Mouse (Mus musculus): ENCODE results near the gene Tbc1d13. TPM values are rescaled to one million over a fixed set of nuclear protein-coding genes. Genes with fewer than 3 reads are reported as not detected.

The Tbc1d13 gene
- 42.2 TPM for polyA plus RNA-seq (2015; fragmentation: Illumina TruSeq; extraction: RNeasy Lipid Tissue Mini Kit (QIAGEN cat#74804); ENCODE audit: insufficient read depth, low replicate concordance)

GRCm38 (mm10) chr2:30133613-30134377 is at the start of gene Tbc1d13:
TSS of gene Tbc1d13 (plus strand) at chr2:30133746.

DNA sequence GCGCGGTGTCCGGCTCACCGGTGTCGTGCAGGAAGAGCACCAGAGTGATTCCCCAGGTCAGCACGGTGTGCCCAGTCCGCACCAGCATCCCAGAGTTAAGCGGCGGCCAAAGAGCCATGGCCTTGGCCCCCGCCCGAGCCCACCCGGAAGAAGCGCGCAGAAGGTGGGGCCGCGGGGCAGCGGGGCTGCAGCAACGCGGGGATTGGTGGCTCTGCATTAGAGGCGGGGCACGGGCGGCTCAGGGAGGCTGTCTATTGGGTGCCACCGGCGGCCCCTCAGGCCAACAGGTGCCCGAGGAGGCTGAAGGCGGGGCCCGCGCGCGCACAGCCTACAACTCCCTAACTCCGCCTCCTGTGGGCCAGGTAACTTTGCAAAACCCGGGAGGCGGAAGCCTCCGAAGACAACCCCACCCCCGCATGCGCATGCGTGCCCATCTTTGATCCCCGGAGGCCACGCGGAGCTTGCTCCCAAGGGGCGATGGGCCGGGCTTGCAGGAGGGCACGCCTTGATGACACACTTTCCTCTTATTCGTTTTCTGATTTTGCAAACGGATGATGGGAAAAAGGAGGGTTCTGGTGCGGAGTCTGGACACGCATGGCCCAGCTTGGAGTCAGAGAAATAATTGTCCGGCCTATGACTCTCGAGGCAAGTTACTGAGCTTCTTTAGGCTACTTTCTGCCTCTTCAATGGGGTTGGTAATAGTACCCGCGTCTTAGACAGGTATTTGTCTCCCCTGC is 39.9 kb upstream of the Tbc1d13 start, which contains the start of gene Zdhhc12:
Zdhhc12 (minus strand) TSS at position 178 of the 737 bp plus-strand sequence.

DNA sequence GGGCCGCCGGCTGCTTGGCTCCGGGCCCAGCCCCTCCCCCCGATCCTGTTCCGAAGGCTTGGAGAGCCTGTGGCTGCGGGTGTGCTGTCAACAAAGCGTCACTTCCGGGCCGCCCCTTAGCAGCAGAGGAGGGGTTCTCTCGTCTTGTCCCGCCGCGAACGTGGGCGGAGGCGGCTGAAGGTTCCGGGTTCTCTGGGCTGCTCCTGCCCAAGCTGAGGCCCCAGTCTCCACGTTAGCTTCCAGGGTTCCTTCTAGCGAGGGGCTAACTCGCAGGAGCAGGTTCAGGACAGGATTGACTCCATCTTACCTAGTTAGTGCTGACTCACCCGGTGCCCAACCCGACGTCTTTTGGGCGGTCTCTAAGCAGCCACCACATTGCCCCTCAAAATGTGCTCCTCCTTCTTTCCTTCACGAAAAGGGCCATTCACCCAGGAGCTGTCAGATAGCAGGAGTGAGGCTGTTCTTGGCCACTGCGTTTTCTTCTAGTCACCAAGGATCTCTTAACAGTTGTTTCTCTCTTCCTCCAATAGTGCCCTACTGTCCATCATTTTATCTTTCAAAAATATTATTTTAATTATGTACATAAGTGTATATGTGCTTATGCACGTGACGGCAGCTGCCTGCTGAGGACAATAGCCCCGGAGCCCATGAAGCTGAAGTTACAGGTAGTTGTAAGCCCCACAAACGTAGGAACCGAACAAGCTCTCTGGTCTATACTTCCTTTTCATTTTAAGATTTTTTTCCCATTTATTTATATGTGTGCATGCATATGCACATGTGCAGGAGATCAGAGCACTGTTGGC is 8.9 kb upstream of the Tbc1d13 start, which contains the start of gene Zer1:
Zer1 (minus strand) TSS at position 114 of the 803 bp plus-strand sequence.

GRCm38 (mm10) chr2:30171371-30171996 is 37.9 kb downstream of the Tbc1d13 start, which contains the start of gene Endog:
TSS of gene Endog (plus strand) at chr2:30171493.

DNA sequence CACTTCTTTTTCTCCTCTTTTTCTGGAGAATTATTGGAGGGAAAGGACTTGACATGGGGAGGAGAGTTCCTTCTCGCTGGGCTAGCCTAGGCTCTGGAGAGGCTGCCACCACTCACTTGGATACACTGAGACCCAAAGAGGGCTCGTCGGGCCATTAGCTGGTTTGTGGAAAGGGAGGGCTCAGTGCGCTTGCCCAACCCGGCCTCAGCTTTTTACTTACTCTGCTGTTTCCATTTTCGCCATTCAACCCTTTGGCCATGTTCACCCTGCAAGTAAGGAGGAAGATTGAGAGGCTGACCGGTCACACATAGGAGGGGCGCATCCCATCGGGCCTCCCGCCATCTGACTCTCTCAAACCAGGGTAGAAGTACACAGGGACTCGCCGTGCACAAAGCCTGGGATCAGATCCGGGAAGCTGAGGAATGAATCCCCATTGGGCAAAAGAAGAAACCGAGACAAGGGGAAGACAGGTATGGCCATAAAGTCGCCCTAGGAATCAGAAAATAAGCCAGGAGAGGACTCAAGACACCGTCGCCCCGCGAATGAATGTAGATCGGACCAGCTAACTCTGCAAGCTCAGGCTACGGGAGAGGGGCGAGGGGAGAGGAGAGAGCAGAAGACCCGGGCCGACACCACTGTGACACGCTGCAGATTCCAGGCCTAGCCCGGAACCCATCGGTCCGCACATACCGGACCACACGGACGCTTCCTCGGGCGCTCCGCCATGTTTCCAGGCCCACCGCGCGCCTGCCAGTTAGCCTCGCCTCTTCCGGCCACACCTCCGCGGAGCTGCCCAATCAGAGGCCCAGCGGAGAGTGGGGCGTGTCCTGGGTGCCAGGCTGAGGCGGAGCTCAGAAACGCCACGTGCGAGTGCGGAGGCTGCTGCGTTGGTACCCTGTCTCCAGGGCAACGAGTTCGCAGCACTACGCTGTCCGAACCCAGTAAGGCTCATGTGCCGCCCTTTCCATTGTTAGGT is 44.4 kb downstream of the Tbc1d13 start, which contains the start of gene Spout1:
Spout1 (minus strand) TSS at position 760 of the 976 bp plus-strand sequence.

Other genes starting within 250 kb of the Tbc1d13 start
- 49.3 TPM for gene Odf2, start 244.5 kb upstream of the Tbc1d13 start, polyA plus RNA-seq (2015; fragmentation: Illumina TruSeq; extraction: RNeasy Lipid Tissue Mini Kit (QIAGEN cat#74804); ENCODE audit: insufficient read depth, low replicate concordance)
- 47.2 TPM for gene Gle1, start 198.3 kb upstream of the Tbc1d13 start, polyA plus RNA-seq (2015; fragmentation: Illumina TruSeq; extraction: RNeasy Lipid Tissue Mini Kit (QIAGEN cat#74804); ENCODE audit: insufficient read depth, low replicate concordance)
- 111 TPM for gene Sptan1, start 168.2 kb upstream of the Tbc1d13 start, polyA plus RNA-seq (2015; fragmentation: Illumina TruSeq; extraction: RNeasy Lipid Tissue Mini Kit (QIAGEN cat#74804); ENCODE audit: insufficient read depth, low replicate concordance)
- 0.88 TPM for gene Wdr34, start 84.9 kb upstream of the Tbc1d13 start, polyA plus RNA-seq (2015; fragmentation: Illumina TruSeq; extraction: RNeasy Lipid Tissue Mini Kit (QIAGEN cat#74804); ENCODE audit: insufficient read depth, low replicate concordance)
- 534 TPM for gene Set, start 76.4 kb upstream of the Tbc1d13 start, polyA plus RNA-seq (2015; fragmentation: Illumina TruSeq; extraction: RNeasy Lipid Tissue Mini Kit (QIAGEN cat#74804); ENCODE audit: insufficient read depth, low replicate concordance)
- 1.2 TPM for gene Pkn3, start 56.1 kb upstream of the Tbc1d13 start, polyA plus RNA-seq (2015; fragmentation: Illumina TruSeq; extraction: RNeasy Lipid Tissue Mini Kit (QIAGEN cat#74804); ENCODE audit: insufficient read depth, low replicate concordance)
- 4.9 TPM for gene Zdhhc12, start 40.1 kb upstream of the Tbc1d13 start, polyA plus RNA-seq (2015; fragmentation: Illumina TruSeq; extraction: RNeasy Lipid Tissue Mini Kit (QIAGEN cat#74804); ENCODE audit: insufficient read depth, low replicate concordance)
- gene Zer1, start 9.2 kb upstream of the Tbc1d13 start, polyA plus RNA-seq (2015; fragmentation: Illumina TruSeq; extraction: RNeasy Lipid Tissue Mini Kit (QIAGEN cat#74804); ENCODE audit: insufficient read depth, low replicate concordance), result 30.0 TPM
- gene Endog, start 37.7 kb downstream of the Tbc1d13 start, polyA plus RNA-seq (2015; fragmentation: Illumina TruSeq; extraction: RNeasy Lipid Tissue Mini Kit (QIAGEN cat#74804); ENCODE audit: insufficient read depth, low replicate concordance), result 1.2 TPM
- 8.9 TPM for gene Spout1, start 44.7 kb downstream of the Tbc1d13 start, polyA plus RNA-seq (2015; fragmentation: Illumina TruSeq; extraction: RNeasy Lipid Tissue Mini Kit (QIAGEN cat#74804); ENCODE audit: insufficient read depth, low replicate concordance)
- gene Kyat1, start 72.1 kb downstream of the Tbc1d13 start, polyA plus RNA-seq (2015; fragmentation: Illumina TruSeq; extraction: RNeasy Lipid Tissue Mini Kit (QIAGEN cat#74804); ENCODE audit: insufficient read depth, low replicate concordance), result 5.0 TPM
- gene Lrrc8a, start 104.0 kb downstream of the Tbc1d13 start, polyA plus RNA-seq (2015; fragmentation: Illumina TruSeq; extraction: RNeasy Lipid Tissue Mini Kit (QIAGEN cat#74804); ENCODE audit: insufficient read depth, low replicate concordance), result 9.8 TPM
- gene Gm28035, start 106.8 kb downstream of the Tbc1d13 start, polyA plus RNA-seq (2015; fragmentation: Illumina TruSeq; extraction: RNeasy Lipid Tissue Mini Kit (QIAGEN cat#74804); ENCODE audit: insufficient read depth, low replicate concordance), result 1.5 TPM
- 27.3 TPM for gene Phyhd1, start 132.5 kb downstream of the Tbc1d13 start, polyA plus RNA-seq (2015; fragmentation: Illumina TruSeq; extraction: RNeasy Lipid Tissue Mini Kit (QIAGEN cat#74804); ENCODE audit: insufficient read depth, low replicate concordance)
- gene Gm28038, start 147.3 kb downstream of the Tbc1d13 start, polyA plus RNA-seq (2015; fragmentation: Illumina TruSeq; extraction: RNeasy Lipid Tissue Mini Kit (QIAGEN cat#74804); ENCODE audit: insufficient read depth, low replicate concordance), result not detected
- 8.9 TPM for gene Dolk, start 152.6 kb downstream of the Tbc1d13 start, polyA plus RNA-seq (2015; fragmentation: Illumina TruSeq; extraction: RNeasy Lipid Tissue Mini Kit (QIAGEN cat#74804); ENCODE audit: insufficient read depth, low replicate concordance)
- gene Nup188, start 152.7 kb downstream of the Tbc1d13 start, polyA plus RNA-seq (2015; fragmentation: Illumina TruSeq; extraction: RNeasy Lipid Tissue Mini Kit (QIAGEN cat#74804); ENCODE audit: insufficient read depth, low replicate concordance), result 24.6 TPM
- gene Sh3glb2, start 225.6 kb downstream of the Tbc1d13 start, polyA plus RNA-seq (2015; fragmentation: Illumina TruSeq; extraction: RNeasy Lipid Tissue Mini Kit (QIAGEN cat#74804); ENCODE audit: insufficient read depth, low replicate concordance), result 19.0 TPM
- 4.3 TPM for gene Miga2, start 230.5 kb downstream of the Tbc1d13 start, polyA plus RNA-seq (2015; fragmentation: Illumina TruSeq; extraction: RNeasy Lipid Tissue Mini Kit (QIAGEN cat#74804); ENCODE audit: insufficient read depth, low replicate concordance)

Data from spleen, adult 10 weeks (tissue).